Mouse (Mus musculus) Muller cell, postnatal 12 days (primary cell): ENCODE data around the gene Renbp.
A peak's percentile ranks its signal among the peaks of the same experiment; 100 is the strongest.

ENCODE experiments used
- DNase-seq: peaks from one replicate; pipeline ENCODE4 v3.0.0-alpha.2; 2015; ENCODE audit errors: inconsistent ontology term

Gene Renbp

DNA sequence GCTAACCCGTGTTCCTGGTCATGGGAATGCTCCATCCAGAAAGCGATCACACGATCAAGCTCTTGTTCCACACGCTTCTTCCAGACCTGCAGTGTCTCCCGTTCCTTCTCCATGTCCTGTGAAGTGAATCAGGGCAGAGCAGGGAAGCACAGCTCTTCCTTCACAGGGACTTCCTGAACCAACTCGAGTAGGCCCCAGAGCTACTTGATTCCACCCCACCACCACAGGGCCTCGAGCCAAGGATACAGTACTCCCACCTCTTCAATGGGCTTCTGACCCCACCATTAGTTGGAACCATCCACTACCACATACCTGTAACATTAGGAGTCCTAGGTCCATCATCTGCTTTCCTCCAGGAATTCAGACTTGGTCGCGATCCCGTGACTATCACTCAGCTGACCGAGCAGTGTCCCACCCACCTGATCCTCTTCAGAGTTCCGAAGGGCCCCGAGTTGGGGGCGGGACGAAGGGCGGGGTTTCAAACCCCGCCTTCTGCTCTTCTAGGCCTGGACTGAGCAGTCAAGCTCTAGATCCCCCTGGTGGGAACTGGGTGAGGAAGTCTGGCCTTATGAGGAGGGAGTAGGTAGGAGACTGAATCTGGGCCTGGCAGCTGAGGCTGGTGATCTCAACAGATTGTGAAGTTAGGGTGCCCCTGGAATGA is at the start of gene Renbp:
Gene Renbp (minus strand): TSS at position 449 of the 661 bp plus-strand sequence.
- peak; percentile 90 for DNase-seq

DNA sequence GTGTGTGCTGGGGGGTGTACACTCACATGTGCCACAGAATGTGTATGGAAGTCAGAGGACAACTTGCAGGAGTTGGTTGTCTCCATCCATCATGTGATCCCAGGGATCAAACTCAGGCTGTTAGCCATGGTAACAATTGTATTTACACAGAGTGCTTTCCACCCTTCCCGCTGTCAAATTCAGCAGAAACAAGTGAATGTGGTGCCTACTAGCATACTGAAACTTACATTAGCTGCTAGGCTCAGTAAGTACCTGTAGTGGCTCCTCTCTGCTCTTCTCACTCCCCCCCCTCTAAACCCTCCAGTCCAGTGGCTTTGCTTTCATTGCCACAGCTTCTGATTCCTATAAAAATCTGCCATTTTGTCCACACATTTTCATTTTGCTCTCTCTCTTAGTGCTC is 47.1 kb upstream of the Renbp start:
- no peak for DNase-seq

GRCm38 (mm10) chrX:73976283-73976682 is 45.6 kb upstream of the Renbp start:
- DNase-seq, result no peak

DNA sequence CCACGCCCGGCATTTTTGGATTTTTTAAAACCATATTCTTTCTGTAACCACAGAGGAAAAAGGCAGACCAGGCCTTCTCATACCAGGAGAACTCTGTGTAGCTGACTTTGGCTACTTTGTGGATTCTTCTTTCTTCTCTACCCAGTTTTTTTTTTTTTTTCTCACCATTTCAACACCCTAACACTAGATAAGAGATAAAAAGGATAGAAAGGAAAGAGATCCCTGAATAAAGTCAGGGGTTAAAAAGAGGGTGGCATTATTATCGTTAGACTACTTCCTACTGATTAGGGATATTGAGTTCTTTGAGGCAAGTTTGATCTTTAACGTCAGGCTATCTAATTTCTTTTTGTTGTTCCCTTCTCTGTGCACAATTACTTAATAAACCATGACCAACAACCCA is 42.1 kb upstream of the Renbp start:
- DNase-seq, result no peak

- no peak for DNase-seq
Observed at GRCm38 (mm10) chrX:73970781-73971180, 40.1 kb upstream of the Renbp start.

- no peak for DNase-seq
Observed at GRCm38 (mm10) chrX:73969729-73970128, 39.1 kb upstream of the Renbp start.

- DNase-seq, result no peak
Observed at GRCm38 (mm10) chrX:73969167-73969566, 38.5 kb upstream of the Renbp start.

- peak; percentile 92 for DNase-seq
Observed at GRCm38 (mm10) chrX:73967177-73968075, 36.8 kb upstream of the Renbp start.

DNA sequence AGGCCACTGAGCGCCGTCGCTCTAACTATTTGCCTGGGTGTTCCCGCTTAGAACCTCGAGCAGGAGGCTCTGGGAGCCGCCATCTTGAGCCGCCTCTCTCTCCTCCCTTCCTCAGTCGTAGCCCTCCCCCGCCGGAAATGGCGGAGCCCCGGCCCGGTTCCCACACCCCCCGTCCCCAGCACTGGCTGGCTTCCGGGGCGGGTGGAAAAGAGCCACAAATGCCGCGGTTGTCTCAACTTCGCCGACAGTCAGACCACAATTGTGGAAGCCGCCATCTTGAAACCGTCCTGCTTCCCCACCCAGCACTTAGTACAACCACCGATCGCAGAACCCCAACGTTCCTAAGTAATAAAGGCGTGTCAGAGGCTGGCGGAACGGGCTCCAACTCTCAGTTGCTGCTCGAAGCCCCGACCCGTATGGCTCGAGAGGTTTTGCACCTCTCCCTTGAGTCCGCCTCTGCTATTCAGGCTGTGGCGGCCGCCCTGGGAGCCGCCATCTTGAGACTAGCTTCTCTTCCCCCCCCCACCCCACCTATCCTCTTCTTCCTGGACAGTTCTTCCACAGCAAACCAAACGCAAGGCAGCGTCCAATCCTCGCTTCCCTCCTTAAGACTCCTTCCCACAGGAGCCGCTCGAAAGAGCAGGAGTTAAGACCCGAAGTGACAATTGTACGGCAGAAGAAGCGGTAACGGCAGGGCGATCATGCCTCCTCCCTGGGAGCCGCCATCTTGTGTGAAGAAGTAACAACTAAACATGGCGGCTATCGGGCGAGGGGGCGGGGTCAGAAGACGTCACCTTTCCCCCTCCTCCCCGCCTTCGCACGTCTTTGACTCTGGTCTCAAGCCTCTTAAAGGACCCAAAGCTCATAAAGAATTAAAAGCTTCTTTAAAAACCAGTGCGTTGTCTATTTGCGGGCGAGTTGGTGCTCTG is 35.9 kb upstream of the Renbp start, which contains the start of gene Hcfc1:
Gene Hcfc1 (minus strand): TSS at position 110 of the 929 bp plus-strand sequence.
- DNase-seq, result peak; percentile 93

- DNase-seq, result peak; percentile 41
Observed at GRCm38 (mm10) chrX:73965307-73965706, 34.7 kb upstream of the Renbp start.

- no peak for DNase-seq
Observed at GRCm38 (mm10) chrX:73964363-73964762, 33.7 kb upstream of the Renbp start.

GRCm38 (mm10) chrX:73954988-73955387 is 24.3 kb upstream of the Renbp start:
- DNase-seq, result no peak

DNA sequence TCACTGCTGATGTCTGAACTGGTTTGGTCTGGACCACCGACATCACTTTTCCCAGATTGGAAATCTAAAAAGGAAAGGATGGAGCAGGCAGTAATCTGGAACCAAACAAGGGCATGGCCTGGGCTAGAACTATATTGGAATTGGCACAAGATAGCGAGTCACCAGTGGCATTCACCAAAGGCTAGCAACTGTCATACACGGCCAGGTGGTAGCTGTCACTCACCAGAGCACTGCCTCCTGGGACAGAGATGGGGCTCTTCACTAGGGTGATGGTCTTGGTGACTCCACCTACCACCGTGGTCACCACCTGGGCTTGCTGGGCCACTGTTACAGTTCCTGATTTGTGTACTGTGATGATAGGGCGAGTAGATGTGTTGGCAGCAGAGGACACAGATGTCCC is 22.0 kb upstream of the Renbp start:
- DNase-seq, result no peak

- DNase-seq, result no peak
Observed at GRCm38 (mm10) chrX:73949341-73949740, 18.7 kb upstream of the Renbp start.

DNA sequence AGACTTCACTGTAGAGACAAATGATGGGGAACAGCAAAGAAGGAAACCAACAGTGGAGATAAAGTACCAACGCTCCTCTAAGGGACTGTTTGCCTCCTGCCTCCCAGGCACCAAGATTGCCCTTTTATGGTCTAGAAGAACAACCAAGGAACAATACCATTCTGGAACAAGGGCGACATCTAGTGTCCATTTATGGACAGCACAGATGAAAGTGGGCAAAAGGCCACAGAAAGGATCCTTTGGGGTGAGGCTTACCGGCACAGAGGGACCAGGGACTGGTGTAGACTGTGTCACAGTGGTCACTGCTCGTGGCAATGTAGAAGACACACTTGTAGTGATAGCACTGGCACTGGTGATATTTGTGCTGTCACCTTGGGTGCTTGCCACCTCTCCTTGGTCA is 18.0 kb upstream of the Renbp start:
- peak; percentile 39 for DNase-seq

- DNase-seq, result no peak
Observed at GRCm38 (mm10) chrX:73946896-73947295, 16.2 kb upstream of the Renbp start.

DNA sequence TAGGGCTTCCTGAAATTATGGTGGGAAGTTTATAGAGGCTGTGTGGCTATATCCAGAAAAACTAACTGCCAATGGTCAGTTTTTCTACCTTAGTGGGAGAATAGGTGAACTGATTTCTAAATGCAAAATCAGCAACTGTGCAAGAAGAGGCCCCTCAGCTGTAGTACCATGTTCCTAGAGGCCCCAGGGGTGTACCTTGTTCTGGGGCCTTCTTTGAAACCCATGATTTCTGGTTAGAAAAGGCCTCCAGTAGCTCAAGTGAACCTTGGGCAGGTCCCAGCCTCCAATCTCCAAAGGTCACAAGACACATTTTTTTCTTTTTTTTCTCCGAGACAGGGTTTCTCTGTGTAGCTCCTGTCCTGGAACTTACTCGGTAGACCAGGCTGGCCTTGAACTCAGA is 11.6 kb upstream of the Renbp start:
- no peak for DNase-seq

DNA sequence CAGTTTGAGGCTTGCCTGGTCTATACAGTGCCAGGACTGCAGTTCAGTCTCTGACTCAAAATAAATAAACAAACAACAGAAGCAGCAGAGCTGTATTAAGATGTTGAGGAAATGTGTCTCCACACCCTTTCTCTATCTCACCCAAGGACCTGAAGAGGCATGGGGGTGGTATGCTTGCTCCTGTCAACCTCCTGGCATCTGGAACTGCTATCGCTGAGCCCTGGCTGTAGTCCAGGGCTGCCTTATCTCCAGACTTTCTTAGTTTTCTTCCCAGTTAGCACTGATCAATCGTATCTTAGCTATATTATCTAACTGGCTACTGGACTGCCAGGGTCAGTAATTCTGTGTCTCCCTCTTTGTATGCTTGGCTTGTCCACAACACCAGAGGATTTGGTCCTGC is 11.2 kb upstream of the Renbp start:
- no peak for DNase-seq

GRCm38 (mm10) chrX:73931871-73932270 is 1.2 kb upstream of the Renbp start:
- no peak for DNase-seq

- DNase-seq, result no peak
Observed at GRCm38 (mm10) chrX:73922550-73922882, 8.1 kb downstream of the Renbp start.

- DNase-seq, result peak; percentile 90
Observed at GRCm38 (mm10) chrX:73921823-73922549, 8.7 kb downstream of the Renbp start, which contains the start of the genes Arhgap4 and Naa10. Gene Arhgap4 (minus strand): TSS chrX:73921870. Gene Naa10 (minus strand): TSS chrX:73921944.
